Mouse (Mus musculus) 3T3-L1 (cell line): ENCODE measurements around the gene Abcc8.

Source experiments
- DNase-seq: peaks from one replicate; pipeline ENCODE4 v3.0.0-alpha.2; 2015; ENCODE audit warnings: low read depth, low spot score

Gene Abcc8

DNA sequence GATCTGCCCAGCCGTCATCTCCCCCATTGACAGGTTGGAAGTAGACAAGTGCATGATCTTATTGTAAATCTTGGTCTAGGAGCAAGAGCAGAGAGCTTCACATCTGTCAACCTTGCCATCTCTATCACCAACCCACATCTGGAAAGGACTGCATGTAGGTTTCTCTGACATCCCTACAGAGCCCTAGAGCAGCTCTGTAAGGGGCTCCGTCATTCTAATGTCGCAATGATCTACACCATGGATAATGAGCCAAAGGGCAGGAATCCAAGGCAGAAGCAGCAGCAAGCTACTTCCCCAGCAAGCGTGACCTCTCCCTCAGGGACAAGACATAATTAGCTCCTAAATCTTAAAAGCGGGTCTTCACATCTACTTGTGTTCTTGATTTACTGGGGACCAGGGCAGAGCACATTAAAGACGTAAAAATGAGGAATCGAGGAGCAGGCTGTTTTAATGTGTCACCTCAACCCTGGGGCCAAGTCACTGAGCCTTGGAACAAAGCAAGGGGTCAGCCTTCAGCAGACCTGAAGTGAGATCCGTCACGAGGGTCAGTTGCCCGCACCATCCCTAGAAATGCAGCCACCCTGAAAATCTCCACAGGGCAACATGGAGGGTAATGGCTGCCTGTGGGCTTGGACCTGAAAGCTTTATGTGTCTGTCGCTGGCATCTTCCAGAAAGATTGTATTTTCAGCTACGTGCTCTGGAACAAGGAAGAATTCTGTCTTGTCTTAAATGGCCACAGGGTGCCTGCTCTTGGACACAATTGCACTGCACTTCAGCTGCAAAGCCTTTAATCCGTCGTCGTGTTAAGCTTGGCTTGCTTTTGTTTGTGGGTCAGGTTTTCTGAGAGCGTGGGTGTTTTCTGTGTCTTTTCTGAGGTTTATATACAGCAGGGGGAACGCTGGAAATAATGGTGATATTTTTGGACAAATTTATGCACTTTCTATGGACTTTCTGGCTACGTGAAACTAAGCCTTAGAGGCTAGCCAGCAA, 25.0 kb downstream of the Abcc8 start:
- no peak for DNase-seq

DNA sequence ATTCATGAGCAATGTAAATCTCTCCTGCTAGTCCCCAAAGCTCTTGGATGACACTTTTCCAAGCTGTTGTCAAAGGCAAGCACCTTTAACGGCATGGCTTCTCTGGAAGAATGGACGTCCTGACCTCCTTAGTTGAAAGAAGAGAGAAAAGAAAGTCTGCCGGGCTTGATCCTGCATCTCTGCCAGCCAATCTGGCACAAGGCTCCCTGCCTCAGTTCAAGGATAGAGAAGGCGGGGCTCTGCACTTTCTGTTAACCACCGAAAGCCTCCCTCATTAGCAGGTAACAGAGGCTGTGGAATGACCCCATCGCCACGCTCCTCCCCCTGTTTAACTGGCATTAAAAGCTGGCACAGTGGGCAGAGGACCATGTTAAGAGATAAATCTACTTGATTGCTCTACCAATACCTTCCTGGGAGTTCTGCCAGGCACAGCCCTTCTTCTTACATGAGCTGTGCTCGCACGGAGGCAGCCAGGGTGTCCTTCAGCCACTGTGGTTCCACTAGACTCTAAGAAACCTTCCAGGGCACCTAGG, 26.9 kb downstream of the Abcc8 start:
- DNase-seq, result no peak

GRCm38 (mm10) chr7:46147417-46147816, 32.4 kb downstream of the Abcc8 start:
- no peak for DNase-seq

DNA sequence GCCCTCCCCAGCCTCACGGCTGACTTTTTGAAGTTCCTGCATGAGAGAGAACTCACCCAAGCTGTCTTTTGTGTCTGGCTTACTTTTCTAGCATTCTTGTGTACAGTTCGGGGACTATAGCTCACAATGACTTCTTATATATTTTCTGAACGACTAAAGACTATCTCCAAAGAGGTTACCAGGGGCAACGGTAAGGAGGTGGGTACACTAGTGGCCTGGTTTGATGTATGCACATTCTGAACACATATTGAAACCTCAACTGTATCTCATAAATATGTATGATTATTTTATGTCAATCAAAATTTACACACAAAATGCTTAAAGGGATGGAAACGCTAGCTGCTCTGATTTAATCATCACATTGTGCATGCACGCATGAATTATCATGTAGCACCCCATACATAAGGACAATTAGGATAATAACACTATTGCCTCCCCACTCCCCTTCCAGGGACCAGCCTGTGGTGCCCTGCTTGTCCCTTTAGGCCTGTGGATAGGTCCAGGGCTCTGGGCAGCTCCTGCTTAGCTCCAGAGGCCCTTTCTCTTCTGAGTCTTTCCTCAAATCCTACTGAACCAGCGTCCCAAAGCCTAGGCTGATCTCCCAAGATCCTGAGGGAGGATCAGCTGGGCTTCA, 33.0 kb downstream of the Abcc8 start:
- DNase-seq, result no peak

DNA sequence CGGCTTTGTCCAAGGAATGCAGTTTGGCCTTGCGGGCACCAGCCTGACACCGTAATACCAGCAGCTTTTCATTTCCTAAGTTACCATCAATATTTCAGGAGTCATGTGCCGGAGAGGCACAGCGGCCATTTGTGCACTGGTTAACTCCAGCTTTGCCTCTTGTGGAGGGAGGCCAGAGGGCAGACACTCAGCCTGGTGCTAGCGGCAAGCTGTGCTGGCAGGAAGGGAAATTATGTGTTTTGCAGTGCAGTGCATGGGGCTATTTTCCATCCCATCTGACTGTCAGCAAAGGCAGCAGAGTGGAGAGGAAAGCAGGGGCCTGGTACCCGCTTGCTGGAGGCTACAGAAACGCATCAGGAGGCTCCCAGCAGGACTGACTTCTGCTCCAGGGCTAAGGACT, 35.8 kb downstream of the Abcc8 start:
- DNase-seq, result no peak

GRCm38 (mm10) chr7:46138329-46138930, 41.4 kb downstream of the Abcc8 start:
- no peak for DNase-seq

DNA sequence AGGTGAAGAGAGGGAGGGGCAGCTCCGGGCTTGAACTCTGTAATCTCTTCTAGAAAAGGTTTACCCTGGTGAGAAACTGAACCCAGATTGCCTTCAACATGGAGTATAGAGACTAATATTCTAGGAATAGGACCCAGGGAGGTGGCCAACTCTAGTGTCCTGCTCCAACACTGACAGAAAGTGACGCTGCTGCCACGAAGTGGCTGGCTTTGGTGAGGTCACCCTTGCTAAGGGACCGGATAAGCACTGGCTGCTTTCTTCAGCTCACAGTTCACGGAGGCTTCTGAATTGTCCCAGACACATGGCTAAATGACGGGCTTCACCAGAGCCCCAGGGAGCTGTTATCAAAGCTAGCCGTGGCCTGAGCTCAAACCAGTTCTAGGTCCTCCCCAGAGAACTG, 46.0 kb downstream of the Abcc8 start:
- no peak for DNase-seq

GRCm38 (mm10) chr7:46132229-46132628, 47.6 kb downstream of the Abcc8 start:
- no peak for DNase-seq

- DNase-seq, result no peak
Measured at GRCm38 (mm10) chr7:46131806-46132205, 48.0 kb downstream of the Abcc8 start.

- peak; percentile 84 for DNase-seq
Measured at GRCm38 (mm10) chr7:46131266-46131665, 48.6 kb downstream of the Abcc8 start.

- DNase-seq, result peak; percentile 44
Measured at GRCm38 (mm10) chr7:46130723-46131122, 49.1 kb downstream of the Abcc8 start.

GRCm38 (mm10) chr7:46129463-46130179, 50.2 kb downstream of the Abcc8 start:
- DNase-seq, result no peak

DNA sequence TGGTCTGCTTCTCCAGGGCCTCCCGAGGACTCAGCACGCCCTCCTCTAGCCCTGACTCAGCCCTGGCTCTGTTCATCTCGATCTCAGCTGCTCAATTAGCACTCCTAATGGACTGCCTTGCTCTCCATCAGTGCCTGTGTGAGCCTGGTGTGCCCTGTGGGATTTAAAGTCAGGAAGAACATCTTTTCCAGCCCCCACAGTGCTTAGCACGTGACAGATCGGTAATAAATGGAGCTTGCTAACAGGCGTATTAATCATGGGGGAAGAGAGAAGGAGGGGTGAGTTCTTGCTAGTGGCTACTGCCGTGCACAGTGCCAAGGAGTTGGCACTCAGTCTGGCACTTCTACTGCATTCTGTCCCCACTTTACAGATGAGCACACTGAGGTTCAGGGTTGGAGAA, 51.6 kb downstream of the Abcc8 start:
- DNase-seq, result no peak

DNA sequence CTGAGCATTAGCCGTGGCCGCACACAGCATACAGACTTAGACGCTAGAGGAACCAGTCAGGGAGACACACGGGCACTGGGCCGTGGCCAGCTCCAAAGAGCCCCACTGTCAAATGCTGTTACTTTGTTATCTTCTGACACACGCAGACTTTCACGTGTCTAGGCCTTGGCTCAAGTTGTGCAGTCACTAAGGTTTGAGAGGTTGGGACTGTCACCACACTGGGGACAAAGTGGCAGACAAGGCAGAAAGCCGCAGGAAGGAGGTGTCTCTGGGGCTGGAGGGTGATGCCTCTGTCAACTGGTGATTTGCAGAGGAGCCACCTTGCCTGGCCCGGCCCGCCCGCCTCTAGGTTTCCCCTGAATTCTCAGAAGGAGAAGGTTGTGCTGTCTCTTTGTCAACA, 54.5 kb downstream of the Abcc8 start:
- DNase-seq, result no peak

DNA sequence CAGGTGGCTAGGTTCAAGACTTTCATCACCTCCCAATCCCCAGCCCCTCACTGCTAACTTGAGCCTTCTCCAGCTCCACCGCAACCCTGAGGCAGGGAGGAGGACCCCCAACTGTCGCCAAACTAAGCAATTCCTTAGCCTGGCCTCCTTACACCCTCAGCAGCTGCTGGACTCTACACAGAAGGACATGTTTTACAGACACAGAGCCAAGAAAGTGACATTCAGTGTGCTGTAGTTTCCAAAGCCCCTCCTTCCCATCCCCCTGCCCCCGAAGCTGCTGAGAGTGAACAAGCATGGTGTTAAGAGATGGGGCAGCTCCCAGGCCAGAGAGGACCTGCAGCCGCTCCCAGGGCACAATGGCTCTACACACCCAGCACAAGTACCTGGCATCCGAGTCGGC, 55.4 kb downstream of the Abcc8 start:
- no peak for DNase-seq

- peak; percentile 3 for DNase-seq
Measured at GRCm38 (mm10) chr7:46122964-46123363, 56.9 kb downstream of the Abcc8 start.

DNA sequence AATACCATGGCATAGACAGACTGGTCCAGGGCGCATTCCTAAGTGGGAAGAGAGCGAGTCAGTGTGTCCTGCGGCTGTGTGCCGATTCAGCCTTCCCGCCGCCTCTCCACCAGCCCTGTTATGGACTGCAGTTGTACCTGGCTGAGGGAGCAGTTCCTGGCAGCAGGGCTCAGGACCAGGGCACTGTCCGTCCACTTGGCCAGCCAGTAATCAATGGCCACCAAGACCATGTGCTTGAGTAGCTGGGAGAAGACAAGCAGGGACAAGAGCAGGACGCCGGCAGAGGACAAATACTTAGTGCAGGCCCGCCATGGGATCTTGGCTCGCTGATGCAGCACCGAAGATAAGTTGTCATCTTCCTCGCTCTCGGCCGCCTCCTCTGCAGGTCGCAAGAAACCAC, 62.8 kb downstream of the Abcc8 start:
- DNase-seq, result no peak

DNA sequence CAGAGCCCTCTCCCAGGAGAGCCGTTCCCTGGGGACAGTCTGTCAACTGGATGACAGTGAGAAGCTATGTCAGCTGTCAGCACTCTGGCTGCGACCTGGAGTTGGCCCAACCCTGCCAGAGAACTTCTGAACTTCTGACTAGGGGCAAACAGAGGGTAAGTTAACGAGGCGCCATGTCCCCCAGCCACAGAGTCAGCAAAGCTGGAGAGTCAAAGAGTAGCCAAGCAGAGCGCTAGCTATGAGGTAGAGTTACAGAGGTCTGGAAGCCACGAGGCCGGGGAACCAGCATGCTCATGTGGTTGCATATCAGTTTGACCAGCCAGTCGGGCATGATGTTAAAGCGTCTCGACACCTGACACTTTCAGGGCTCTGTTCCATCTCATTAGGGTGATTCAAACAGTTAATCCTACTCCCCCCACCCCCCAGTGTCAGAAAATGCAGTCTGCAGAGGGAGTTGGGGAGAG, 63.7 kb downstream of the Abcc8 start:
- DNase-seq, result no peak

DNA sequence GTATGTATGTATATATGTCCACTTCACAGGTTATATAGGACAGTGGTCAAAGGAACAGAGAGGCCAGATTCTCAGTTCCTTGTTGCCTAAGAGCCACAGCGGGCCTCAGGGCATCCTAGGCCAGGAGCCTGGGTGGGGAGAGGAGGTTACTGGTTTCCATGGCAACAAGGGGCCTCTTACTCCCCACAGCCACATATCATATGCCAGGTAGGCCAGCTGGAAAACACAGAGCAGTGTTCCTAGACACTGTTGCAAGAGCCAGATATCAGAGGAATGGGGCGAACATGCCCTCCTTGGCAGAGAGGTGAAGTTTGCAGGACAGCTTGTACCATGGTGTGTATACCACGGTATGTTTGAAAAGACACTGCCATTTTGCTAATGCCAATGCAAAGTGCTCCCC, 66.4 kb downstream of the Abcc8 start:
- DNase-seq, result no peak

- DNase-seq, result no peak
Measured at GRCm38 (mm10) chr7:46111938-46112337, 67.9 kb downstream of the Abcc8 start.

DNA sequence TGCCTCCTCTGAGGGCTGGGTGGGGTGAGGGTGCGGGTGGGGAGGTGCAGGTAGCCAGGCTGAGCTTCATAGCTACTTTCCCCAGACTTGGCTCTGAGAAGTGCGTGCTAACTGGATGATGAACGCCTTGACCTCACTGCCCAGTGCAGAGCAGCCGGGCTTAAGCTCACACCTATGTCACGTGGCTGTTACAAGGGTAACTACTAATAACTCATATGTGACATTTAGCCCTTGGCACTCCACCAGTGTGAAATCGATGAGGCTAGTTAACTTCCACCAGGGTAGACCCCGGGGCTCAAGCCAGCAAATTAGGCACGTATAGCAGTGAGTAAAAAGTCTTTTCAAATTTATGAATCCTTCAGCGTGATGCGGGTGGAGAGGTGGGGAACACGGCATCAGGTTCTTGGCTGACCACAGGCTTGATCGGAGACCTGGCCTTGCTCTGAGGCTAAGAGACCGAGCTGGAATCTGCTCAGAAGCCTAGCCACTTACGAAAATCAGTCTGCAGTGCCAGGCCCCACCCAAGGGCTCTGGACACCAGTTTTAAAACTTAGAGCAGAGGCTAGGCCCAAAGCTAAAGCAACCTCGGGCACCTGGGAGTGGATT, 68.5 kb downstream of the Abcc8 start:
- DNase-seq, result no peak
